Mouse (Mus musculus) liver, adult 2 months (tissue): ENCODE data around the gene Actbl2.

ENCODE experiments used
- CTCF ChIP-seq: fragments of 200-500 bp; IDR thresholded peaks from 2 replicates; pipeline ENCODE4 v1.5.1; 2011; ENCODE audit warnings: low read depth, low read length, control low read depth
- POLR2A ChIP-seq: fragments of 200-500 bp; IDR thresholded peaks from 2 replicates; pipeline ENCODE4 v1.6.1; 2011; ENCODE audit warnings: low read length, control low read depth; ENCODE audit not compliant: insufficient read depth; ENCODE audit errors: extremely low read depth

DNA sequence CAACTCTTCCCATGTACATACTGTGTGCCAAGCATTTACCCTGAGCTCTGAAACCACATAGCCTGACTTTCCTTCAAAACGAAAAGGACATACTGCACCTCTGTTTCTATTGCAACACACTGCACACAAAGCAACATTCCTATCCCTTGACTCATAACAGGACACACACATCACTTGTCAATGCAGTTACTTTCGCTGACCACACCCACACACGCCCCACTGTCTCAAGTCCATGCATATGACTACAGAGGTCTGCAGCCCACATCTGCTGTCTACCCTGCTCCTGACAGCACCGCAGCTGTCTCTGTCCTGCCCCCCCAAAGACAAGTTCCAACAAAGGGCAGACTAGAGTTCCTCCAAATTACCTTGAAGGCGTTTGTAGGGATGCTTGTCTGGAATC lies 21.5 kb upstream of the Actbl2 start:
- TF ChIP-seq CTCF (no peak), POLR2A (no peak)
